Mouse (Mus musculus) megakaryocyte, adult 5-6 weeks (primary cell): ENCODE results near the gene Luzp1. TPM values are rescaled to one million over a fixed set of nuclear protein-coding genes. Genes with fewer than 3 reads are reported as not detected.

Experiments
- ATAC-seq: 2 replicates; pipeline ENCODE4 v1.8.0; 2016; ENCODE audit warnings: mild to moderate bottlenecking, inconsistent platforms; ENCODE audit not compliant: poor library complexity, severe bottlenecking
- total RNA-seq, 2 experiments: library from RNA; stranded (forward) in 1 of 2; stranded (reverse) in 1 of 2; fragments of 153-499, 151-499 nt in 1 of 2; fragments of 221-1000, 200-1000 nt in 1 of 2; gene quantifications; 2 replicates each; pipeline versions ENCODE4 v1.2.3 to v1.2.4; 2015 to 2017

Gene Luzp1
- total RNA-seq, 2 experiments from 2014 or later: 3.4 to 3.5 TPM

DNA sequence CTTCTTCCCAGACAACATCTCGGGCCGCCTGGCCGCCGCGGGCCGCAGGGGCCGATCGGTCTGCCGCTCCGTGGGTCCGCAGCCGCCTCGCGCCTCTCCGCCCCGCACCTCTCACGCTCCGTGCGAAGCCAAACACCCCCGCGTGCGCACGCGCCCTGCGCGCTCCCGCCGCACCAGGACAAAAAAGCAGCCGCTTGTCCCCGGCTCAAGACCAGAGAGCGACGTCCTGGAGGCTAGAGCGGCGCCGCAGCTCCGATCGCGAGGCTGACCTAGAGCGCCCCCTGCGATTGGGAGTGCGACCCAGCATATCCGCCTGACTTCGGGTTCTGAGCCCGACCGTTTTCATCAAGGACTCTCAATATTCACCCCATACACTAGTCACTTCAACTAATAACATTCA lies 133.0 kb downstream of the Luzp1 start, which contains the start of gene Kdm1a:
Gene Kdm1a, minus strand, starts transcription at position 156 of the 400 bp plus-strand sequence.
- ATAC-seq: peak; percentile 99

Other genes starting within 250 kb of the Luzp1 start
- 5.6 and 6.0 TPM in 2 replicates for gene Tcea3, start 222.0 kb upstream of the Luzp1 start, total RNA-seq (2015)
- gene Tcea3, start 222.0 kb upstream of the Luzp1 start, total RNA-seq (2017): 3.5 and 7.2 TPM in 2 replicates
- gene Zfp46, start 185.1 kb upstream of the Luzp1 start, total RNA-seq (2015): 4.2 and 4.5 TPM in 2 replicates
- gene Zfp46, start 185.1 kb upstream of the Luzp1 start, total RNA-seq (2017): 8.1 and 9.3 TPM in 2 replicates
- 80.0 and 85.4 TPM in 2 replicates for gene Hnrnpr, start 158.8 kb upstream of the Luzp1 start, total RNA-seq (2015)
- 124 and 138 TPM in 2 replicates for gene Hnrnpr, start 158.8 kb upstream of the Luzp1 start, total RNA-seq (2017)
- not detected in 2 replicates for gene Htr1d, start 46.2 kb upstream of the Luzp1 start, total RNA-seq (2015)
- not detected in 2 replicates for gene Htr1d, start 46.2 kb upstream of the Luzp1 start, total RNA-seq (2017)
- gene 6030445D17Rik, start 7.5 kb upstream of the Luzp1 start, total RNA-seq (2015): 0.13 TPM in 1 of 2 replicates, not detected in the other
- gene 6030445D17Rik, start 7.5 kb upstream of the Luzp1 start, total RNA-seq (2017): not detected in 2 replicates
- 24.1 and 25.8 TPM in 2 replicates for gene Kdm1a, start 133.0 kb downstream of the Luzp1 start, total RNA-seq (2015)
- 36.6 and 48.6 TPM in 2 replicates for gene Kdm1a, start 133.0 kb downstream of the Luzp1 start, total RNA-seq (2017)
- not detected in 2 replicates for gene Tex46, start 140.7 kb downstream of the Luzp1 start, total RNA-seq (2015)
- gene Tex46, start 140.7 kb downstream of the Luzp1 start, total RNA-seq (2017): not detected in 2 replicates
- not detected in 2 replicates for gene Lactbl1, start 152.9 kb downstream of the Luzp1 start, total RNA-seq (2015)
- gene Lactbl1, start 152.9 kb downstream of the Luzp1 start, total RNA-seq (2017): 0.16 TPM in 1 of 2 replicates, not detected in the other